Mouse (Mus musculus) heart, postnatal 25 days (tissue): ENCODE results near the gene Uba52. TPM values are rescaled to one million over a fixed set of nuclear protein-coding genes. Genes with fewer than 3 reads are reported as not detected.

Experiments used
- DNase-seq: peaks from one replicate; pipeline ENCODE4 v3.0.0; 2022; ENCODE audit warnings: low spot score
- intact Hi-C: fragments of 180-260 bp; cut with DNase I; formaldehyde crosslinking; loops from one replicate; pipeline ENCODE4 v1.15.1; 2025
- total RNA-seq, 2 experiments: library from RNA; stranded (reverse); gene quantifications; 2 replicates each; pipeline ENCODE4 v1.2.3; 2021

Uba52 gene
- total RNA-seq, 2 experiments from 2014 or later, result 1,533 to 1,573 TPM

DNA sequence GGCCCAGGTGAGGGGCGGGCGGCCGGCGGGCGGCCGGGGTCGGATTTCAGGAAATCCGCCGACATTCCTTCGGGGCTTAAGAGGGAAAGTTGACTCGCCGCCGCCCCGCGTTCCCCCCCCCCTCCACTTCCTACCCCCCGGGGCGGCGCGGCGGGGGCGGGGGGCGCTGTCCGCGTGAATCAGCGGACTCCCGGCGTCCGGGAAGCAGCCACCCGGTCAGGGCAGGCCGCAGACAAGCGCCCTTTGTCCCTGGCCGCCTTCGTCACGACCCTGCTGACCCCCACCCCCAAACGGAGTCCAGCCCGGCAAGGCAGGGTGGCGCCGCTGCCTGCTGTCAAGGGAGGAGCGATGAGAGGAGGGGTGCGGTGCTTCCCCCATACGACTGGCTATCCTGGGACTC lies 21.0 kb downstream of the Uba52 start:
- DNase-seq, result no peak
- intact Hi-C loops, result no loop called here

- intact Hi-C loops, result no loop called here
These were observed 21.6 kb downstream of the Uba52 start for GRCm38 (mm10) chr8:70488931-70489470.

GRCm38 (mm10) chr8:70487993-70488796 lies 22.4 kb downstream of the Uba52 start:
- intact Hi-C loops, result no loop called here
- no peak for DNase-seq

More at GRCm38 (mm10) chr8:70488931-70489470, 21.6 kb downstream of the Uba52 start:
- no peak for DNase-seq

DNA sequence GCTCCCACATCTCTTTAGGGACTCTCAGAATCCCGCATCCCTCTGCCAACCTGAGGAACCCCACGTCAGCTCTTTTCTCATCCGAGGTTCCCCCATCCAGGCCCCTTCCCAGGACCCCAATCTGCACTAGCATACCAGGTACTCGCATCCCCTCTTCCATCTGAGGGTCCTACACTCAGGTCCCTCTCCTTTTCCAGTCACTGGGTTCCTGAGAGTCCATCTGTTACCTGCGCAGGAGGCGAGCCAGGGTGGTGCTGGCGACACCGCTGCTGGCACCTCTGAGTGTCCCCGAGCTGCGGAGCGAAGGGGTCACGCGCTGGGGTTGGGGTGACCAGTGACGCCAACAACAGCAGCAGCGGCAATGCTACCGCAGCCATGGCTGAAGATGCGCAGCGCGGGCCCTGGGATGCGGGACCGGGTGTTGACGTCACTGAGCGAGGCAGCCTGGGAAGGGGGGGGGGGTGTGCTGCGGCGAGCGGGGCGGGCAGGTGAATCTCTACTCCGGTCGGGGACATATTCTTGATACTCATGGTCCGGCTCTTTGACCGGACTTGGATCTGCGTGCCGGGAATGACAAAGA lies 23.6 kb downstream of the Uba52 start, which contains the start of gene Tmem59l:
Tmem59l (minus strand) TSS at position 418 of the 580 bp plus-strand sequence.
- no peak for DNase-seq
- intact Hi-C loops, result no loop called here

DNA sequence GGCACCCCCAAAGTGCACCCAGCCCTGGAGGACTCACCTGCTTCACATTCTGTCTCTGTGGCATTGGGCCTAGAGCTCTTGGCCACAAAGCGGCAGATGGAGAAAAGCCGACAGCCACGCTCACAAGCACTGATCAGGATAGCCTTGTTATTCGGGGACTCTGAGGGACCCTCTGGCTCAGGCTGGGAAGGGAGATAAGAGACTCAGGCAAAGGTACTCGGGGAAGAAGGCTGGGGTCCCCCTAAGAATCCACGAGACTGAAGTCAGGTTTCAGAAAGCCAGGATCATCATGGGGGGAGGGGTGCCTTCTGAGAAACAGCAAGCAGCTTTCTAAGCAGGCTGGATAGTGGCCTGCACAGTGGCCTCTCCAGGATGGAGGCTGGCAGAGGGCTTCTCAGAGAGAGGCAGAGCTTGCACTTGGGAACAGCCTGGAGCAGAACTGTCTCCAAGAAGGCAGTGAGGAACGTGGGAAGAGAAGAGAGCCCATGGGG lies 24.4 kb downstream of the Uba52 start:
- intact Hi-C loops, result no loop called here
- no peak for DNase-seq

DNA sequence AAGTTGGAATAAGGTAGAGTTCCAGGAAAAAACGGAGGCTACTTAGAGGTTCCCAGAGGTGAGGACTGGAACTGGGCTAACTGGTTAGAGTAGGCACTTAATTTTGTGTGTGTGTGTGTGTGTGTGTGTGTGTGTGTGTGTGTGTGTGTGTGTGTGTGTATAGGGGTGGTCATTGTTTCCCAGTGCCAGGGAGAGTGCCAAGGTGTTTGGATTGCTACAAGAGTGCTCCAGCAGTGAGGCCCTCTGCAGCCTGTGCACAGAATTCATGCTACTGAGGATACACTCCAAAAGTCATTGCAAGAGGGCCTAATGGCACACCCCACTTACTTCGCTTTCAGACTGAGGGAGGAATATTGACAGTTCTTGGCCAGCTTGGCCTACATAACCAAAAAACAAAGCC lies 27.7 kb downstream of the Uba52 start:
- intact Hi-C loops, result no loop called here
- DNase-seq, result no peak

DNA sequence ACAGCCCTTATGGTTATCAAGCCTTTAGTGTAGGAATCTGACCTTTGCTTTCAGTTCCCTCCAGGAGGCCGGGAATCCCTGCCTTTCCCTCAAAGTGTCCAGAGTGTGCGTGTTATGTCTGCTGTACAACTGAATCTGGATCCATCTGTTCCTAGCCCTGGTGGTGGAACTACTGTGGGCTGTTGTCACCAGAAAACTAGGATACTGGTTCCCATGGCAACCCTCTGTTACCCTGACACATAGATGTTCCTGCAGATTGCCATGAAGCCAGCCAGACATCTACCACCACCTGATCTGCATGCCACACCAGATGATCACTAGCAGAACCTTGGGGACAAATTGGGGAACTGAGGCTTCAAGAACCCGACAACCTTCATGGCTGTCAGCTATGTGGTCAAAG lies 28.7 kb downstream of the Uba52 start:
- no peak for DNase-seq
- intact Hi-C loops, result no loop called here

DNA sequence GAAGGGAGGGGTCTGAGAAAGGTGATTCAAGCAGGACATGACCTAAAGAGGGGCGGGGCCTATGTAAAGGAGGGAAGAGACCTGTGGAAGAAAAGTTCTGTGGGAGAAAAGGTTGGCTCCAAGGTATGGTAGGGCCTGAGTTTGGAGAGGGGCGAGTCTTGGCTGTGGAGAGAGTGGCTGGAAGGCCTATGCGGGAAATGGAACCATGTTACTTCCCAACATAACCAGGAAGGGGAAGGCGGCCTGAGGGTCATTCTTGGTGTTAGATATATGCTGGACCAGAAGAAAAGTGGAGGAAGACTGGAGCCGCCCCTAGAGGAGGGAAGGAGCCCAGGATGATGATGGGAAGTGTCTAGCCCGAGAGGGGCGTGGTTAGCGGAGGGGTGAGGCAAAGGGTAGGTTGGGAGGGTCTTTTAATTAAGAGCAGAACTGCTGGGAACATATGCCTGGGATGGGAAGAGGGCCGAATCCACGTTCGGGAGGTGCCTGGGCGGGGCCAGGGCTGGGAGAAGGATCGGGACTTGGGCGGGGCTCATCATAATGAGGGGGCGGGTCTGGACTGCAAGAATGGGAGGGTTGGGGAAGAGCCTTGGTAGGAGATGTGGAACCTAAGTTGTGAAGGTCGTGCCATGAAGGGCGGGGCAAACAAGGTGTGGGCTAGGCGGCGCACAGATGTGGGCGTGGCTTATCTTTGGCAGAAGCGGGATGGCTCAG lies 33.2 kb downstream of the Uba52 start:
- intact Hi-C loops, result no loop called here
- no peak for DNase-seq

DNA sequence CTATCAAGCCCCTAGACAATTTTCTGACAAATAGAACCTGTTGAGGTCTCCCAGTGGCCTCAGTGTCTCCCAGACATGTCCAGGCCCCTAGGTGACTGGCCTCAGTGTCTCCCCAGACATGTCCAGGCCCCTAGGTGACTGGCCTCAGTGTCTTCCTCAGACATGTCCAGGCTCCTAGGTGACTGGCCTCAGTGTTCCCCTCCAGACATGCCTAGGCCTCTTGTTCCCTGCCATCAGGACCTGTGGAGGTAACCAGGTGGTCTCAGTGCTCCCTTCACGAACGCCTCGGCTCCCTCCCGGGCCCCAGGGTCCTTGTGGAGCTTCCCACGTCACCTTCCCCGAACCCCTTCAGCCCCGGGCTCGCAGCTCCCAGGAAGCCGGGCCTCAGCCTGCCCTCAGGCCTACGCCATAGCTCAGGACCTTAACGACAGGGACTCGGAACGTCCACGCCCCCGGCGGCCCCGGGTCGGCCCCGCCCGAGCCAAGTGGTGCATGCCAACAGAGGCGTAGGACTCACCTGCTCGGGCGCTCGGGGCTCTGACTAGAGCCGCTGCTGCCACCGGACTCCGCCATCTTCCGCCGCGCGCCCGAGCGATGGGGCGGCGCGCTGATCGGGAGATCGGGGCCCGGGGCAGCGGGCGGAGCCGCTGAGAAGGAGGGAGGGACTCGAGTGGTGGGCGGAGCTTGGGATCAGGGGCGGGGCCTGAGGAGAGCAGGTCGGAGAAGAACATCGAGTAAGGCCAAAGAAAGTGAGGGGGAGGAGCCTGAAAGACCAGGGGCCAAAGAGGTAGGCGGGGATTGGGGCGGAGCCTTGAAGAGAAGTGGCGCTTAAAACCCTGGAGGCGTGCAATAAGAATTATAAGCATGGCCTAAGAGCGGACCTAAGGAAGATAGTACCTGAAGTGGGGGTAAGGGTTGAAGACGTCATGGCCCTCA lies 34.0 kb downstream of the Uba52 start, which contains the start of gene Klhl26:
Klhl26 (minus strand) TSS at position 636 of the 936 bp plus-strand sequence.
- intact Hi-C loops, result no loop called here
- DNase-seq, result peak; percentile 91

GRCm38 (mm10) chr8:70471856-70472255 lies 38.7 kb downstream of the Uba52 start:
- intact Hi-C loops, result no loop called here

DNA sequence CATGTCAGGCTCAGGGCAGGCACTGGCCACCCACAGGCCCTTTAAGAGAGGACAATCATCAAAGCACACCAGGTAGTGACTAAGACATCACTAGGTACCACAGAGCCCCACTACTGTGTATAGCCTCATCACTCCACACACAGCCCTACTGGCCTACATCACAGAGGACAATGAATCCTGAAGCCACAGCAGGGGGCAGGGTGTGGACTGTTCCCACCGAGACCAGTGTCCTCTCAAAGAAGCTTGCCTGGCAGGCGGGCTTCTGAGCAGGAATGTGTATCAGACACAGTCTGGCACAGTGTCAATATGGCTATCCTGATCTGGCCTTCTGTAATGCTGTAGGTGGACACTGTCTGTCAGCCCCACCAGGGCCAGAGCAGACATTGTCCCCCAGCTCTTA lies 40.7 kb downstream of the Uba52 start:
- intact Hi-C loops, result no loop called here
- no peak for DNase-seq

More at GRCm38 (mm10) chr8:70471856-70472255, 38.7 kb downstream of the Uba52 start:
- DNase-seq, result no peak

- no peak for DNase-seq
- intact Hi-C loops, result no loop called here
These were observed 41.2 kb downstream of the Uba52 start for GRCm38 (mm10) chr8:70469295-70469916.

GRCm38 (mm10) chr8:70468733-70469132 lies 41.9 kb downstream of the Uba52 start:
- intact Hi-C loops, result no loop called here
- no peak for DNase-seq

GRCm38 (mm10) chr8:70467907-70468306 lies 42.7 kb downstream of the Uba52 start:
- intact Hi-C loops, result no loop called here

DNA sequence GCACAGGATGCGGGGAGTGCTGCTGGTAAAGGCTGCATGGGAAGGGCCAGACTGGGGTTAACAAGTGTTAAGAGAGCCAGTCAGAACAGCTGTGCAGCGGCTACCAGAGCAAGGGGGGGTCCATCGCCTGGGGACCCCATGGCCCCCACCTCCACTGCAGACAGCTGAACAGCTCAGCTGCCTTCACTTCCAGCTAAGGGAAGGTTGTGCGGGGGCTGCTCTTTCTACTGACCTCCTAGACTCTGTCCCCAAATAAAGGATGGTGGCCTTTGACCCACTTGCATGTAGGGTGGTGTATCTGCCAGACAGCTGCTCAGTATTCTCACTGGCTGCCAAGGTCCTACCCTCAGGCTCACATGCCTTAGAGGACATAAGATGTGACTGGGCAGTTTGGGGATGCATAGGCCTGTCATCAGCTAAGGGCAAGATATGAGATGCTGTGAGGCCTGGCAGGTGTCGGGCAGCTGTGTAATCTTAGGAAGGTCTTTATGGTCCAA lies 43.3 kb downstream of the Uba52 start:
- DNase-seq, result no peak
- intact Hi-C loops, result no loop called here

More at GRCm38 (mm10) chr8:70467907-70468306, 42.7 kb downstream of the Uba52 start:
- DNase-seq, result no peak

- peak; percentile 50 for DNase-seq
- intact Hi-C loops, result no loop called here
These were observed 43.8 kb downstream of the Uba52 start for GRCm38 (mm10) chr8:70466771-70467170.

DNA sequence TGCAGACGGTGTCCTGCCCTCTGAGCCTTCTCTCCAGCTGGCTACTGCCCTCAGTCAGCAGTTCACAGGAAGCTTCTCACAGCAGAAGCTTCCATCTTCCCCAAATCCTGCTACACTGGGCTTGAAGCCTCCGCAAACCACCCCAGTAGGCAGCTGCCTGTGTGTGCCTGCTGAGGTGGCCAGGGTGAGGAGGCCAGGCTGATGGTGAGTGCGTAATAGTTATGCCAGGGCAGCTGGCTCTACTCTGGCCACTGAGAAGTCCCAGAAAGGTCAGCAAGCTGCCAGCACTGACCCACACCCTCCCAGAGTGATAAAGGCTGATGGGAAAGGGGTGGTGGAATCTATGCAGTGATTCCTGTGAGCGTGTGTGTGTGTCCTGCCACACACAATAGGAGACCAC lies 44.3 kb downstream of the Uba52 start:
- DNase-seq, result no peak
- intact Hi-C loops, result no loop called here

- intact Hi-C loops, result no loop called here
- no peak for DNase-seq
These were observed 44.9 kb downstream of the Uba52 start for GRCm38 (mm10) chr8:70465701-70466100.

GRCm38 (mm10) chr8:70464162-70464561 lies 46.4 kb downstream of the Uba52 start:
- DNase-seq, result no peak
- intact Hi-C loops, result no loop called here
